Mouse (Mus musculus) midbrain, embryonic 11.5 days (tissue): ENCODE measurements around the gene Strap. TPM values are rescaled to one million over a fixed set of nuclear protein-coding genes. Genes with fewer than 3 reads are reported as not detected.

Source experiments
- ATAC-seq: fragments of 200-750 bp; cut with Nextera tagmentation; 2 replicates; pipeline ENCODE4 v1.8.0; 2017; ENCODE audit warnings: moderate TSS enrichment, moderate library complexity; ENCODE audit not compliant: low FRiP score
- DNase-seq: peaks from one replicate; pipeline ENCODE4 v3.0.0; 2015; ENCODE audit warnings: low spot score; ENCODE audit errors: missing footprints
- H3K27ac ChIP-seq: fragments of 300-500 bp; sonication (generic); 2 replicates; pipeline ENCODE4 v1.5.1; 2014; ENCODE audit warnings: low read depth, low read length
- H3K27me3 ChIP-seq: fragments of 300-500 bp; sonication (generic); 2 replicates; pipeline ENCODE4 v1.6.1; 2014; ENCODE audit warnings: mild to moderate bottlenecking, low read length, moderate library complexity, mixed read lengths; ENCODE audit not compliant: control insufficient read depth, insufficient read depth
- H3K36me3 ChIP-seq: fragments of 300-500 bp; sonication (generic); 2 replicates; pipeline ENCODE4 v1.6.1; 2014; ENCODE audit warnings: mild to moderate bottlenecking, low read length, moderate library complexity, mixed read lengths; ENCODE audit not compliant: control insufficient read depth, insufficient read depth
- H3K4me1 ChIP-seq: fragments of 300-500 bp; sonication (generic); 2 replicates; pipeline ENCODE4 v1.6.1; 2014; ENCODE audit warnings: low read length; ENCODE audit not compliant: control insufficient read depth, insufficient read depth
- H3K4me2 ChIP-seq: fragments of 300-500 bp; sonication (generic); 2 replicates; pipeline ENCODE4 v1.6.1; 2014; ENCODE audit warnings: mild to moderate bottlenecking, moderate library complexity
- H3K4me3 ChIP-seq: fragments of 300-500 bp; sonication (generic); 2 replicates; pipeline ENCODE4 v1.5.1; 2014; ENCODE audit warnings: low read depth, low read length
- H3K9ac ChIP-seq: fragments of 300-500 bp; sonication (generic); 2 replicates; pipeline ENCODE4 v1.6.1; 2014; ENCODE audit warnings: low read length
- H3K9me3 ChIP-seq: fragments of 300-500 bp; sonication (generic); 2 replicates; pipeline ENCODE4 v1.6.1; 2016; ENCODE audit warnings: low read length; ENCODE audit not compliant: control insufficient read depth
- WGBS: fragments of 180-500 bp; shearing (Covaris S2); extraction: QIAGEN DNeasy Blood & Tissue Kit; methylation state at CpG from one replicate; pipeline ENCODE4 v1.1.7; 2014; 5-methylcytosine and 5-hydroxymethylcytosine counted together
- polyA plus RNA-seq: library from polyadenylated mRNA; unstranded; fragments of >200 nt; fragmentation: Nextera tagmentation; extraction: Ambion mirVana; gene quantifications from 2 replicates; pipeline ENCODE4 v1.2.1, GENCODE M21; 2014

Gene Strap
- polyA plus RNA-seq, 1 experiment from 2014 or later: 259 TPM

GRCm38 (mm10) chr6:137712654-137713309 lies 22.1 kb upstream of the Strap start:
- Histone ChIP-seq H3K27me3 (no peaks in the 10 kb centered on the region), H3K4me3 (no peak overlapping the region), H3K27ac (peak overlapping the region; percentile 67; the same call in 1 of the 2 replicates), H3K36me3 (no peaks in the 10 kb centered on the region), H3K4me2 (no peak overlapping the region), H3K4me1 (peaks cover 8% of the 10 kb centered on the region; the same call in 1 of the 2 replicates), H3K9ac (peak overlapping the region; percentile 2; the same call in 1 of the 2 replicates), H3K9me3 (no peaks in the 10 kb centered on the region)
- 34% methylated on average over 7 of the region's 7 CpGs for WGBS
- ATAC-seq (peak; percentile 81), DNase-seq (peak; percentile 93)

DNA sequence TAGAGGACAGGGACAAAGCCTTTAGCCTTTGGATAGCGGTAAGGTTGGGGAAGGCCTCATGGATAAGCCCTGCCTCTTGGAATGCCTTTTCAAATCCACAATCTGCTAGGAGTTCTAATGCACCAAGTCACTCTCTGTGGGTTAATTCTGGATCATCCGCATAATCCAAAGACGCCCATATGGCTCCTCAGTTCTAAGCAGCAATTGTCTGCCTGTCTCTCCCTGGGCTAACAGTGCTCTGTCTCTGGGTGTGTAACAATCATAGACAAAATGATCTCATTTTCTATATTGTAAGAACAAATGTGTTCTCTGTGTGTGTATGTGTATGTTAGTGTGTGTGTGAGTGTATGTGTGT lies 21.6 kb upstream of the Strap start:
- DNase-seq (no peak), ATAC-seq (peak; percentile 56)
- H3K9ac ChIP-seq: no peak overlapping the region; the same call in 1 of the 2 replicates
- H3K4me3 ChIP-seq: no peak overlapping the region
- no peaks in the 10 kb centered on the region for H3K27me3 ChIP-seq
- peak overlapping the region; percentile 67; the same call in 1 of the 2 replicates for H3K27ac ChIP-seq
- no peaks in the 10 kb centered on the region for H3K9me3 ChIP-seq
- no peak overlapping the region for H3K4me2 ChIP-seq
- peaks cover 8% of the 10 kb centered on the region; the same call in 1 of the 2 replicates for H3K4me1 ChIP-seq
- WGBS: 48% methylated on average over 3 of the region's 3 CpGs
- no peaks in the 10 kb centered on the region for H3K36me3 ChIP-seq

GRCm38 (mm10) chr6:137716802-137717201 lies 18.1 kb upstream of the Strap start:
- DNase-seq (no peak), ATAC-seq (no peak)
- Histone ChIP-seq H3K4me1 (peaks cover 8% of the 10 kb centered on the region; the same call in 1 of the 2 replicates), H3K36me3 (no peaks in the 10 kb centered on the region), H3K9me3 (no peaks in the 10 kb centered on the region), H3K27me3 (no peaks in the 10 kb centered on the region), H3K27ac (no peak overlapping the region), H3K4me2 (no peak overlapping the region), H3K9ac (no peak overlapping the region), H3K4me3 (no peak overlapping the region)
- WGBS: 81% methylated on average over 5 of the region's 5 CpGs

DNA sequence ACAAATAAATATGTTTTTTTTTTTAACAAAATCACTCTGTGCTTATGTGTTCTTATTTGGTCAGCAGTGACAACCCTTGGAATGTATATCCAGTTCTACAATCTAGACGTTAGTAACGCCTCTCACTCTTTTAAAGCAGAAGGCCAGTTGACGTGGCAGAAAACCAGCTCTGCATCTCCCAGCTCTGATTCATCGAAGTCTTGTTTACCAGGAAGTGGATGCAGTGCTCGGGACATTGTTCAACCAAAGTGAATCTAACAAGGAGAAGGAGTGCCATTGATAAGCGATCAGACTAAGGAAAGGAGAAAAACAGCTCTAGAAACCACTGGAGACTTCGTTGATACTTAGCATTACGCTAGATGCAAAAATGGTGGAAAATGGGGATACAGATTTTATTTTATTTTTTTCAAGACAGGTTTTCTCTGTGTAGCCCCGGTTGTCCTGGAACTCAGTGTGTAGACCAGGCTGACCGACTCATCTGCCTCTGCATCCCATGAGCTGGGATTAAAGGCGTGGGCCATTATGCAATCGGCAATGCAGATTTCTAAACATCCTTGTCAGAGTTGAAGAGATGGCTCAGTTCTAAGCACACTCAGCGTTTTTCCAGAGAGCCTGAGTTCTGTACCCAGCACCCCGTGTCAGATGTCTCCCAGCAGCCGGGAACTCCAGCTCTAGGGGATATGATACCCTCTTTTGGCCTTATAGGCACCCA lies 12.5 kb upstream of the Strap start:
- Histone ChIP-seq H3K4me2 (no peak overlapping the region), H3K36me3 (no peaks in the 10 kb centered on the region), H3K27ac (no peak overlapping the region), H3K27me3 (no peaks in the 10 kb centered on the region), H3K9me3 (no peaks in the 10 kb centered on the region), H3K4me1 (no peaks in the 10 kb centered on the region), H3K4me3 (no peak overlapping the region), H3K9ac (no peak overlapping the region)
- no peak for ATAC-seq
- no peak for DNase-seq
- WGBS: 91% methylated on average over 15 of the region's 15 CpGs

GRCm38 (mm10) chr6:137723898-137724297 lies 11.0 kb upstream of the Strap start:
- Histone ChIP-seq H3K9ac (no peak overlapping the region), H3K4me3 (no peak overlapping the region), H3K4me2 (no peak overlapping the region), H3K36me3 (no peaks in the 10 kb centered on the region), H3K9me3 (no peaks in the 10 kb centered on the region), H3K27me3 (no peaks in the 10 kb centered on the region), H3K4me1 (no peaks in the 10 kb centered on the region), H3K27ac (no peak overlapping the region)
- 7% methylated on average over 4 of the region's 4 CpGs for WGBS
- peak; percentile 93 for DNase-seq
- ATAC-seq: peak; percentile 52; the same call in 1 of the 2 replicates

GRCm38 (mm10) chr6:137734460-137734845 lies 425 bp upstream of the Strap start:
- no peaks in the 10 kb centered on the region for H3K9me3 ChIP-seq
- peak overlapping the region; percentile 79 for H3K4me3 ChIP-seq
- peak overlapping the region; percentile 64 for H3K9ac ChIP-seq
- H3K27ac ChIP-seq: no peak overlapping the region
- DNase-seq (no peak), ATAC-seq (peak; percentile 39)
- H3K27me3 ChIP-seq: no peaks in the 10 kb centered on the region
- H3K4me2 ChIP-seq: peak overlapping the region; percentile 84
- H3K36me3 ChIP-seq: no peaks in the 10 kb centered on the region
- H3K4me1 ChIP-seq: peaks cover 12% of the 10 kb centered on the region
- WGBS: 16% methylated on average over 7 of the region's 7 CpGs

- DNase-seq: peak; percentile 88
- H3K4me1 ChIP-seq: peaks cover 12% of the 10 kb centered on the region
- H3K4me2 ChIP-seq: peak overlapping the region; percentile 89
- 9% methylated on average over 17 of the region's 17 CpGs for WGBS
- no peaks in the 10 kb centered on the region; the same call in 1 of the 2 replicates for H3K36me3 ChIP-seq
- no peak for ATAC-seq
- no peaks in the 10 kb centered on the region for H3K27me3 ChIP-seq
- H3K9me3 ChIP-seq: no peaks in the 10 kb centered on the region
- H3K9ac ChIP-seq: peak overlapping the region; percentile 91
- peak overlapping the region; percentile 79 for H3K4me3 ChIP-seq
- H3K27ac ChIP-seq: no peak overlapping the region
Observed at GRCm38 (mm10) chr6:137735671-137736238, 877 bp downstream of the Strap start.

- 93% methylated on average over 2 of the region's 2 CpGs for WGBS
- H3K4me3 ChIP-seq: no peak overlapping the region
Observed at GRCm38 (mm10) chr6:137740972-137741371, 6.1 kb downstream of the Strap start.

GRCm38 (mm10) chr6:137744700-137745099 lies 9.8 kb downstream of the Strap start:
- Histone ChIP-seq H3K4me2 (no peak overlapping the region), H3K36me3 (peaks cover 20% of the 10 kb centered on the region; the same call in 1 of the 2 replicates), H3K4me1 (no peaks in the 10 kb centered on the region), H3K9ac (no peak overlapping the region), H3K4me3 (no peak overlapping the region), H3K27me3 (no peaks in the 10 kb centered on the region), H3K27ac (no peak overlapping the region), H3K9me3 (no peaks in the 10 kb centered on the region)
- ATAC-seq: no peak
- DNase-seq: peak; percentile 56
- WGBS: 86% methylated on average over 4 of the region's 4 CpGs

More at GRCm38 (mm10) chr6:137740972-137741371, 6.1 kb downstream of the Strap start:
- Histone ChIP-seq H3K4me2 (no peak overlapping the region), H3K9me3 (no peaks in the 10 kb centered on the region), H3K9ac (no peak overlapping the region), H3K27me3 (no peaks in the 10 kb centered on the region), H3K27ac (no peak overlapping the region), H3K4me1 (peaks cover 7% of the 10 kb centered on the region), H3K36me3 (peaks cover 11% of the 10 kb centered on the region; the same call in 1 of the 2 replicates)
- ATAC-seq: no peak
- DNase-seq: no peak
